Mouse (Mus musculus): Measurements from ENCODE around the gene Ier3.

DNA sequence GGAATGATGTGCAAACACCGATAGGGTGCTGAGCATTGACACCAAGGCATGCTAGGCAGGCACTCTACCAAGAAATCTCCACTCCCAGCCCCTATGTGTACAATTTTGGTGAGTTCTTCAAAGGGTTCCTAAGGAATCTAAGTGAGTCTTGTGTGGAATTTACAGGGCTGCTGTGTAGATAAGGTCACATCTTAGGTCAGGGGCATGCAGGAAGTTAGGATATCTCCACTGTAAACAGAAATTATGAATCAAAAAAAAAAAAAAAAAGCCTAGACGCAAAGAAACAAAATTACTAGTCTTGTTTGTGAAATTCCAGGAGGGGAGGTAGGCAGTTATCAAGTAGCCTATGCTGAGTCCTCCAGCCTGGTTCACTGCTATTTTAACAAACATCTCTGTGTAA, 28.6 kb upstream of the Ier3 start:
- TF ChIP-seq POLR2A (IDR thresholded peaks at IDR 0.05; ENCODE audit: insufficient read depth, low read length) (no peak), CTCF (IDR thresholded peaks at IDR 0.05; ENCODE audit: low read depth, low read length) (no peak), EP300 (IDR thresholded peaks at IDR 0.05; ENCODE audit: insufficient read depth, low read depth, low read length) (no peak)

Measured in ES-Bruce4 (cell line).